Mouse (Mus musculus): ENCODE measurements at regions not wholly inside any gene's neighbourhood (a gene's known extent, or its start where the extent isn't known, plus 50 kb on each side); places are given as distances from the start of the nearest gene placed in this dataset.
"Not testable (repeated sequence)": the region's sequence is repeated elsewhere in the genome, so short reads cannot be mapped to it uniquely, and the experiment has no call there.

DNA sequence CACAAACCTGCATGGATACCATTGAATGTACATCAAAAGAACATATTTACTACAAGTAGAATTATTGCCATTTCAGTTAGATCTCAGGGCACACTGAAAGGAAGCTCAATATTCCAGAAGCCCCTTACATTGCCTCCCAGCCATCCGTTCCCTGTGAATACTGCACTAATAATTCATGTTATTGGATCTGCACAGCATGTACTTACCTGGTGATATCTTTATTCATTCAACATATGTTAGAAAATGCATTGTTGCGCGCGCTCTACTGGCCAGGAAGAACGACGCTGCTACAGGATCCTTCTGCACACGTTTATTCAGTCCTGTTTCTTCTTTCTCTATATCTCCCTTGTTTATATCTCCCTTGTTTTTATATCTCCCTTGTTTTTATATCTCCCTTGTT is 586.3 kb upstream of the Marcks start:
- intact Hi-C loops (cut with DNase I), result loop anchor here (5.0 kb wide), 1 partner anchor 278 kb away; no protein-coding TSS in a partner anchor
- not testable (repeated sequence) for DNase-seq

GRCm38 (mm10) chr10:37720748-37721147 is 582.0 kb upstream of the Marcks start:
- intact Hi-C loops (cut with DNase I), result loop anchor here (5.0 kb wide), 1 partner anchor 273 kb away; no protein-coding TSS in a partner anchor
- peak; percentile 10 to 14 for DNase-seq

DNA sequence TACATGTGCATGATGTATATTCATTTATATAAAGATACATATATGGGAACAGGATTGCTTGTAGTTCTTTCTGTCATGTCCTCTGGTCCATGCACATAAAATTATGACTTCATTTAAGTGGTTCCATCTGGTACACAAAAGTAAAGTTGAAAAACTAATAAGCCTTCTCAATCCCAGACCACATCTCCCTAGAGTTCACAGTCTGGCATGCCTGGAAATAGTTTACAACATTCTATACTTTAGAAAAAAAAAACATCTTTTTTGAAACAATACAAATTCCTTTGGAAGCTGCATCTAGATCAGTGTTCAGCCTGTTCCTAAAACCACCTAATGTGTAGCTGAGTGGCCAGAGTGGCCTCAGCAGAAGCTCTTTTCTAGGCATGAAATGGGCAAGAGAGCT is 578.2 kb upstream of the Marcks start:
- intact Hi-C loops (cut with DNase I), result no loop called here
- no peak for DNase-seq

- no peak for DNase-seq
These were observed 572.7 kb upstream of the Marcks start for GRCm38 (mm10) chr10:37711459-37711858.

DNA sequence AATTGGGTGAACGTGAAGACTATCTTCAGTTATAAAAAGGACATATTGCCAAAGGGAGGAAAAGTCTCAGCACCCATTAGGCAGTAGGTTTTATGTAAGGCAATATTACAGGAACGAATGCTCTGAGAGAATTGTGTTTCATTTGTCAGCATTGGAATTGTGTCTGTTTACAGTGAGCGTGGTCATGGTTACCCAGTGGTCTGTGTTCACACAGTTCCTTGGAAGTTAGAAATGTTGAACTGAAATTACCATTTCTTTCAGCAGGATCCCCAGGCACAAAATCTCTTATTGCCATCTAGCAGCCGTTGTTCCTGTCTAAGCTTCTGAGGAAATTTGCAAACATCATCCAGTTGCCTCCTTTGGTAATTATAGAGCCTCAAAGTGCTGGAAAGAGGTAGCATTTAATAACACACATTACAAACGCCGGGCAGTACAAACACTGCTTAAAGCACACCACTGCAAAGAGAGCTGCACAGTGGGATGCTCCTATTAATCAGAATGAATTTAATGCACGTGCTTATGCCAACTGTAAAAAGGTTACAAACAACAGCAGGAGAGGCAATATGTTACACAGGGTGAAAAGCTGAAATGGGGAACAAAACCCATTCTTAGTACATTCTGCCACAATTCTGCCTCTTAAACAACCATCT is 555.4 kb upstream of the Marcks start:
- intact Hi-C loops (cut with DNase I), result no loop called here
- DNase-seq, result no peak

More at GRCm38 (mm10) chr10:37711459-37711858, 572.7 kb upstream of the Marcks start:
- intact Hi-C loops (cut with DNase I), result no loop called here

- intact Hi-C loops (cut with DNase I), result no loop called here
- DNase-seq, result no peak
These were observed 554.1 kb upstream of the Marcks start for GRCm38 (mm10) chr10:37692851-37693250.

GRCm38 (mm10) chr10:37691939-37692338 is 553.2 kb upstream of the Marcks start:
- no peak for DNase-seq
- intact Hi-C loops (cut with DNase I), result no loop called here

- intact Hi-C loops (cut with DNase I), result no loop called here
- DNase-seq, result peak; percentile 4 to 12
These were observed 544.4 kb upstream of the Marcks start for GRCm38 (mm10) chr10:37683101-37683500.

DNA sequence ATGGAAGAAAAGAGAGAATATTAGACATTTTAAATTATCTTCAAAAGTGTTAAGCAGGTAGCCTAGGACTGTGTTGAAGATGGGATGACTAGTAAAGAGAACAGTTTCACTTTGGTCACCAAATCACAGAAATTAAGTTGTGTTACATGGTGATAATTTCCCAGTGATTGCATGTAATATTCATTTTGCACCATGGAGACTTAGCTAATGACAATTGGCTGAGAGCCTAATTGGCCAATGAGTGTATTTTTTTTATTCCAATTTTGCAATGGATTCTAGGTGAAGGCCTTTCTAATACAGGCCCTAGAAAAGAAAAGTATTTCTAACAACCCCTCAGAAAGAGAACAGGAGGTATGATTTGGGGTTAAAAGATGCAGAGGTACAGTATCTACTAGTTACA is 541.9 kb upstream of the Marcks start:
- DNase-seq, result no peak
- intact Hi-C loops (cut with DNase I), result no loop called here

DNA sequence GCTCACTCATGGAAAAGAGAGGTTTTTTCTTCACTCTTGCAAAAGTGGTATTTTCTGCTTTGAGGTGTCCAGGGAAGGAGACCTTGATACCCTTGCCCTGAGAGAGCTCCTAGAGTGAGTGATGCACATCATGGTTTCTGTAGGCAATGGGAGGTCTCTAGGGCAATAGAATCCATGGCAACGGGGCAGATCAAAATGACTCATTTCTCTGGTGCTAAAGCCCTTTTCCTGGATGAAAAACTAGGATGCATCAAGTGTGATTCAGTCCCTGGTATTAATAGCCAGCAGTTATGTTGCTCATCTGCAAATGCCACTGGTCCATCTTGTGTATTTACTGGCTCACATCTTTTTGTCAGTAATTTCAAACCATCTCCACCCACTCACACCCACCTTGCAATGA is 539.1 kb upstream of the Marcks start:
- intact Hi-C loops (cut with DNase I), result no loop called here
- DNase-seq, result no peak

DNA sequence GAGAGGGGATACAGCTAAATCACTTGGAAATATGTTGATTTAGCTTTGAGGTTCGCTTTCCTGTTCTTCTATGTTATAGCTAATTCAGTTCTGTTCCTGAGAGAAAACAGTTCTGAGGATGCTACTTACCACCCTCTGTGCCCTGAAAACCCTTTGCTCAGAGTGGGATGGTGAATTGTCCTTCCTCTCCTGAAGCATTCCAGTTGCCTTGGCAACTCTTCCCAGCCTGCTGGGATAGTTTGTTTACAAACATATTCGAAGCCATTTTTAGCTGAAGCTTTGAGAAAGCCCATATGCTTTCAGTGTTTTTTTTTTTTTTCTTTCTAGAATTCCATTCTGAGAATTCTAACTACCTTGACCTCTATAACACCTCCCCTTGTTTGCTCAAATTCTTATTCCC is 530.1 kb upstream of the Marcks start:
- no peak for DNase-seq
- intact Hi-C loops (cut with DNase I), result no loop called here

- no peak for DNase-seq
- intact Hi-C loops (cut with DNase I), result no loop called here
These were observed 528.5 kb upstream of the Marcks start for GRCm38 (mm10) chr10:37667031-37667745.

DNA sequence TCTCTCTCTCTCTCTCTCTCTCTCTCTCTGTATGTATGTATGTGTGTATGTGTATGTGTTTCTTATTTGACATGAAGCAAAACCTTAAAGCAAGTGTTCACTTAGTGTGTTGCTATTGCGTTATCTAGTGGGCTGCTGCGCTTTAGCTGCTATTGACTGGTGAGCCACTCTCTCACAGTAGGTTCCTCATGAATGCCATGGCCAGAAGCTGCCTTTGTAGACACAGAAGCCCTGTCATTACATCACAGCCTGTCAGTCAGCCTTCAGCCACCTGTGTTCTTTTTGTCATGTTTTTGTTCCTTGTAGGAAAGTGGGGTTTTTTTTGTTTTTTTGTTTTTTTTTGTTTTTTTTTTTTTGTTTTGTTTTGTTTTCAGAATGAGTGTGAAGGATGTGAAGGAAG is 527.8 kb upstream of the Marcks start:
- intact Hi-C loops (cut with DNase I), result no loop called here
- no peak for DNase-seq

GRCm38 (mm10) chr10:37637001-37637562 is 498.4 kb upstream of the Marcks start:
- intact Hi-C loops (cut with DNase I), result no loop called here
- DNase-seq, result no peak

DNA sequence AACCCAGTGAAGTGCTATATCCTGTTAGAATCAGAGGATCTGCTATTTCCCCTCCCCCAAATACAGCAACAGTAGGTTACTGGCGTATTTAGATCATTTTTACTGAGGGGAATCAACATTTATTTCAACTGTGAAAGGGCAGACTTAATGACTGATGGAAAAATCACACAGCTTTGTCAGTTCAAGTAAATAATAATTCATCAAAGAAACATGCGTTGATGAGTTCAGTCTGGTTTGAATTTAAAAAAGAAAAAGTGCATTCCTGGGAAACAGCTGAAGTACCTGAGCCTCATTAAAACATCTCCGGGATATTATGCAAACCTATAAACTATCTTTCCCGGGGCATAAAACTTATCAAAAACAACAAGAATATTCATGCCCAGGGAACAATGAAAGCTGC is 497.7 kb upstream of the Marcks start:
- no peak for DNase-seq
- intact Hi-C loops (cut with DNase I), result no loop called here

- DNase-seq, result no peak
- intact Hi-C loops (cut with DNase I), result no loop called here
These were observed 491.7 kb upstream of the Marcks start for GRCm38 (mm10) chr10:37630403-37630802.

DNA sequence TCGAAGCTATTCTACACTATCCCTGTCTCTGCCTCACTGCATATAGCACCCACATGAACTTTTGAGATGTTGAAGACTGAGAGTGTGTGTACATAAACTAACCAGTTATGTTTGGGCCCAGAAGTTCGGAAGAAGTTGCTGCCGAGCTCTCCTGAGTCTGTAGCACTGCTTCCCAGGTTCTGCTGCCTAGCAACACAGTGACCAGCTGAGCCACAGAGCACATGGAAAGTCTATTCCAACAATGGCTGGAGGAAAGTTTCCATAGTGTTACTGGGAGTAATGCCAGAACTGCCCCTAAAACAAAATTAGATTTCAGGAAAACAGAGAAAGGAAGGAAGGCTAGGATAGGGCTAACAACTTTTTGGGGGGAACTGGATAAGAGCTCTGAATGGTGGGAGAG is 489.2 kb upstream of the Marcks start:
- intact Hi-C loops (cut with DNase I), result no loop called here
- DNase-seq, result peak in 1 of 2 experiments; percentile 33

DNA sequence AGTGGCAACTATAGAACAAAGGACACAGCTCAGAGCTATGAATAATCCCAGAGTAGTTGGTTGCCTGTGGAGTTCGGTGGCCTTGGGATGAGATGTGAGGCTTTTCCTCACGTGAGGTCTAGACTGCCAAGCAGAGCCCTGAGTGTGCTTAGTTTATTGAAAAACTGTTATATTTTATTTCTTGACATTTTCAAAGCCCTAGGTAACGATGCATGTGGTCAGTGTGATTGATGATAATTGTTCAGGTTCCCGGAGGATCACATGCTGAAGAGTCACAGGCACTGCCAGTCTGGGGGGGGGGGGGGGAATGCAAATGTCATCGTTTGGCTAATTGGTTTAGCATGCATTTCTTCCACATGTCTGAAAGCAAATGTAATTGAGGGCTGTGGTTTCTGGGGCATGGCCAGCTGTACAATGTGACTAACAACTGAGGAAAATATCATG is 488.1 kb upstream of the Marcks start:
- intact Hi-C loops (cut with DNase I), result no loop called here
- no peak for DNase-seq

GRCm38 (mm10) chr10:37625972-37626757 is 487.4 kb upstream of the Marcks start:
- DNase-seq, result no peak
- intact Hi-C loops (cut with DNase I), result no loop called here

GRCm38 (mm10) chr10:37623041-37623440 is 484.3 kb upstream of the Marcks start:
- intact Hi-C loops (cut with DNase I), result no loop called here
- DNase-seq, result no peak

GRCm38 (mm10) chr10:37618606-37619005 is 479.9 kb upstream of the Marcks start:
- no peak for DNase-seq
- intact Hi-C loops (cut with DNase I), result loop anchor here (5.0 kb wide), 1 partner anchor 481 kb away; the partner anchor contains the start of gene Marcks
